8 mouse cellular contexts compared by ENCODE assay signal in the genomic region with DNA sequence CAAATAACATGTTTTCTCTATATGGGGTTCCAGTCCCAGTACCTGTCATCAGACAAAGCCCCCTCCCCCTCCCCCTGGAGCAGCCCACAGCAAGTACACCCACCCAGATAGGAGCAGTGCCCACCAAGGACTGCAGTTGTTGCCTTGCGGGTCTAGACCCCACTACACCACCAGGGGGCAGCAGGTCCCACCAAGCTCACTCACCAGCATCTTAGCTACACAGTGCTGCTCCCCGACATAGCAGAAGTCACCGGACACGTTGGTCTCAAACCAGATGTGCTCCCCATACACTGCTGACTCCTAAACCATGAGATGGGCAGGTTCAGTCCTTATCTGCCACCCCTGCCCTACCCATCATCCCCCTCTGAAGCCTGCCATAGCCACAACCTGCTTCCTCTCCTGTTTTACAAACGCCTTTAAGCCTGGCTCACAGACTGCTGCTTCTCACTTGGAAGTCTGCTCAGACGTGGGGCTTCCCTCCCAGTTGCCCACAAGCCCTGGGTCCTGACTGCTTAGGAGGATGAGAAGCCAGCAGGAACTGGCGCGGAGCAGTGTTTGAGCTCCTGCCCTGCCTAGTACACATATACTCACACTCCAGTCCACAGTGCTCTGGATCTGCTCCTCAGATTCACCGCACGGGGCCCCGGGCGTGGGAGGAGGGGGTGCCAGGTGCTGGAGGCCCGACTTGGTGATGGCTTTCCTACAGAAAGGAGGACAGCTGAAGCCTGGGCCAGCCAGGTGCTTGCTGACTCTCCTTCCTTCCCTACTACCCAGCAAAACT. TPM values are rescaled to one million over a fixed set of nuclear protein-coding genes. Genes with fewer than 3 reads are reported as not detected.
DNase-seq lines count a peak whose midpoint lies in the region; ATAC-seq and TF ChIP-seq lines count a peak whose summit lies in the region.
"Had no signal": no experiment of that assay in that cellular context is flagged by ENCODE, and none has a peak within 500 bp of the region (broad histone marks: within the 10 kb centered on the region; RNA-seq: fewer than 3 reads in every experiment).

No protein-coding gene starts in this region.

- H3K9me3 ChIP-seq in hindbrain, postnatal 0 days (ENCODE audit: low read length): no peaks in the 10 kb centered on the region
- H3K9me3 ChIP-seq in limb, embryonic 11.5 days (ENCODE audit: control insufficient read depth, low read length): no peaks in the 10 kb centered on the region
- no peaks in the 10 kb centered on the region for H3K9me3 ChIP-seq in midbrain, embryonic 11.5 days (ENCODE audit: control insufficient read depth, low read length)

- ATAC-seq in hindbrain, postnatal 0 days: peak; percentile 82
- ATAC-seq in limb, embryonic 11.5 days (ENCODE audit: insufficient number of reproducible peaks, low FRiP score, low TSS enrichment, low read depth): peak; percentile 41; the same call in 1 of the 2 replicates
- ATAC-seq in midbrain, embryonic 11.5 days (ENCODE audit: low FRiP score): peak; percentile 76

- H3K4me1 ChIP-seq in hindbrain, postnatal 0 days (ENCODE audit: insufficient read depth, low read length): peaks cover 25% of the 10 kb centered on the region
- H3K4me1 ChIP-seq in limb, embryonic 11.5 days (ENCODE audit: control insufficient read depth, insufficient read depth, low read length): peaks cover 11% of the 10 kb centered on the region; the same call in 1 of the 2 replicates
- H3K4me1 ChIP-seq in midbrain, embryonic 11.5 days (ENCODE audit: control insufficient read depth, insufficient read depth, low read length): peaks cover 13% of the 10 kb centered on the region

- H3K4me3 ChIP-seq in gastrocnemius, adult 2 months: peak overlapping the region; percentile 19
- H3K4me3 ChIP-seq in hindbrain, postnatal 0 days (ENCODE audit: low read length): no peak overlapping the region
- no peak overlapping the region for H3K4me3 ChIP-seq in limb, embryonic 11.5 days (ENCODE audit: low read depth, low read length)
- H3K4me3 ChIP-seq in midbrain, embryonic 11.5 days (ENCODE audit: low read depth, low read length): no peak overlapping the region

- WGBS in hindbrain, postnatal 0 days: 39% methylated on average over 13 of the region's 13 CpGs
- WGBS in limb, embryonic 11.5 days: 47% methylated on average over 13 of the region's 13 CpGs
- 53% methylated on average over 13 of the region's 13 CpGs for WGBS in midbrain, embryonic 11.5 days

- no peaks in the 10 kb centered on the region for H3K27me3 ChIP-seq in hindbrain, postnatal 0 days (ENCODE audit: insufficient read depth, low read length)
- H3K27me3 ChIP-seq in limb, embryonic 11.5 days (ENCODE audit: control insufficient read depth, insufficient read depth, low read length): no peaks in the 10 kb centered on the region
- H3K27me3 ChIP-seq in midbrain, embryonic 11.5 days (ENCODE audit: control insufficient read depth, insufficient read depth, low read length): no peaks in the 10 kb centered on the region

- intact Hi-C loops in gastrocnemius, adult 2 months (cut with DNase I): loop anchor here (10.0 kb wide), 1 partner anchor 1100 kb away; the partner anchor contains the start of gene Prdm11

- TF ChIP-seq CTCF in gastrocnemius, adult 2 months (IDR thresholded peaks at IDR 0.05): peak; percentile 93
- peak; percentile 98 for TF ChIP-seq CTCF in hindbrain, postnatal 0 days (IDR thresholded peaks at IDR 0.05; ENCODE audit: low read depth)

- no peak overlapping the region; the same call in 1 of the 2 replicates for H3K9ac ChIP-seq in hindbrain, postnatal 0 days (replicated peaks; ENCODE audit: low read length)
- no peak overlapping the region for H3K9ac ChIP-seq in limb, embryonic 11.5 days (ENCODE audit: low read length)
- H3K9ac ChIP-seq in midbrain, embryonic 11.5 days (ENCODE audit: low read length): no peak overlapping the region

- peaks cover 15% of the 10 kb centered on the region for H3K36me3 ChIP-seq in hindbrain, postnatal 0 days (ENCODE audit: insufficient read depth, low read length)
- peaks cover 15% of the 10 kb centered on the region for H3K36me3 ChIP-seq in limb, embryonic 11.5 days (ENCODE audit: control insufficient read depth, insufficient read depth, low read length)
- H3K36me3 ChIP-seq in midbrain, embryonic 11.5 days (ENCODE audit: control insufficient read depth, insufficient read depth, low read length): no peaks in the 10 kb centered on the region

- H3K27ac ChIP-seq in gastrocnemius, adult 2 months: peak overlapping the region; percentile 51
- H3K27ac ChIP-seq in hindbrain, postnatal 0 days: no peak overlapping the region
- H3K27ac ChIP-seq in limb, embryonic 11.5 days (replicated peaks; ENCODE audit: low read depth, low read length): no peak overlapping the region
- H3K27ac ChIP-seq in midbrain, embryonic 11.5 days (ENCODE audit: low read depth, low read length): no peak overlapping the region

- no peak overlapping the region for H3K4me2 ChIP-seq in hindbrain, postnatal 0 days (ENCODE audit: low read depth, low read length)
- no peak overlapping the region for H3K4me2 ChIP-seq in limb, embryonic 11.5 days (ENCODE audit: low read depth, severe bottlenecking)
- H3K4me2 ChIP-seq in midbrain, embryonic 11.5 days: no peak overlapping the region

- DNase-seq in adipocyte (ENCODE audit: low spot score): peak; percentile 64
- peak; percentile 89 to 90 for DNase-seq in cerebellum, postnatal 25 days
- peak; percentile 87 for DNase-seq in gastrocnemius, adult 2 months
- DNase-seq in hindbrain, postnatal 0 days (ENCODE audit: low spot score): peak; percentile 85
- peak; percentile 90 for DNase-seq in limb, embryonic 11.5 days (ENCODE audit: low spot score)
- DNase-seq in midbrain, embryonic 11.5 days (ENCODE audit: low spot score, missing footprints): peak; percentile 95
- DNase-seq in skeletal muscle tissue, adult 2 months (ENCODE audit: low read depth, low spot score): peak; percentile 66

RNA-seq across cellular contexts. Expression of gene Gm9821, which starts 1.1 kb away (rescaled TPM):
- not detected for total RNA-seq in gastrocnemius, adult 2 months (2021)
- total RNA-seq in hindbrain, postnatal 0 days (2014; rRNA removed): not detected in 2 replicates
- 0.08 TPM in 1 of 2 replicates, not detected in the other for polyA plus RNA-seq in hindbrain, postnatal 0 days (2015; fragmentation: Nextera tagmentation; extraction: Ambion mirVana)
- polyA plus RNA-seq in limb, embryonic 11.5 days (2014; fragmentation: Nextera tagmentation; extraction: Ambion mirVana): 0.32 and 0.48 TPM in 2 replicates
- 0.25 TPM in 1 of 2 replicates, not detected in the other for polyA plus RNA-seq in midbrain, embryonic 11.5 days (2014; fragmentation: Nextera tagmentation; extraction: Ambion mirVana)
- total RNA-seq: left cerebral cortex, postnatal 36 days had no signal

RNA-seq across cellular contexts. Expression of gene Mdk, which starts 12.3 kb away (rescaled TPM):
- total RNA-seq in gastrocnemius, adult 2 months (2021): under 1 TPM; 0.51 to 0.92 TPM
- 54.9 and 78.4 TPM in 2 replicates for total RNA-seq in hindbrain, postnatal 0 days (2014; rRNA removed)
- 167 and 171 TPM in 2 replicates for polyA plus RNA-seq in hindbrain, postnatal 0 days (2015; fragmentation: Nextera tagmentation; extraction: Ambion mirVana)
- 2,345 and 2,452 TPM in 2 replicates for polyA plus RNA-seq in limb, embryonic 11.5 days (2014; fragmentation: Nextera tagmentation; extraction: Ambion mirVana)
- polyA plus RNA-seq in midbrain, embryonic 11.5 days (2014; fragmentation: Nextera tagmentation; extraction: Ambion mirVana): 926 and 968 TPM in 2 replicates

RNA-seq across cellular contexts. Expression of gene Chrm4, which starts 17.3 kb away (rescaled TPM):
- not detected for total RNA-seq in gastrocnemius, adult 2 months (2021)
- 3.3 and 4.4 TPM in 2 replicates for total RNA-seq in hindbrain, postnatal 0 days (2014; rRNA removed)
- polyA plus RNA-seq in hindbrain, postnatal 0 days (2015; fragmentation: Nextera tagmentation; extraction: Ambion mirVana): 0.75 and 0.93 TPM in 2 replicates
- polyA plus RNA-seq in limb, embryonic 11.5 days (2014; fragmentation: Nextera tagmentation; extraction: Ambion mirVana): 0.53 and 0.68 TPM in 2 replicates
- polyA plus RNA-seq in midbrain, embryonic 11.5 days (2014; fragmentation: Nextera tagmentation; extraction: Ambion mirVana): 0.26 and 0.37 TPM in 2 replicates

RNA-seq across cellular contexts. Expression of gene Dgkz, which starts 31.3 kb away (rescaled TPM):
- total RNA-seq in gastrocnemius, adult 2 months (2021): 10 to 100 TPM; 33.7 to 37.5 TPM
- 150 and 163 TPM in 2 replicates for total RNA-seq in hindbrain, postnatal 0 days (2014; rRNA removed)
- 40.7 and 41.2 TPM in 2 replicates for polyA plus RNA-seq in hindbrain, postnatal 0 days (2015; fragmentation: Nextera tagmentation; extraction: Ambion mirVana)
- polyA plus RNA-seq in limb, embryonic 11.5 days (2014; fragmentation: Nextera tagmentation; extraction: Ambion mirVana): 36.9 and 37.6 TPM in 2 replicates
- polyA plus RNA-seq in midbrain, embryonic 11.5 days (2014; fragmentation: Nextera tagmentation; extraction: Ambion mirVana): 19.2 and 23.7 TPM in 2 replicates
